Mouse (Mus musculus): ENCODE measurements around the gene Pbxip1.

Gene Pbxip1

GRCm38 (mm10) chr3:89432606-89433005, 3.9 kb upstream of the Pbxip1 start:
- DNase-seq (ENCODE audit: low spot score), result no peak

GRCm38 (mm10) chr3:89434532-89434931, 2.0 kb upstream of the Pbxip1 start:
- no peak for DNase-seq (ENCODE audit: low spot score)

- DNase-seq (ENCODE audit: low spot score), result no peak
Observed at GRCm38 (mm10) chr3:89435041-89435440, 1.5 kb upstream of the Pbxip1 start.

GRCm38 (mm10) chr3:89437269-89437668, 763 bp downstream of the Pbxip1 start:
- peak; percentile 75 for DNase-seq (ENCODE audit: low spot score)

- DNase-seq (ENCODE audit: low spot score), result no peak
Observed at GRCm38 (mm10) chr3:89440691-89441090, 4.2 kb downstream of the Pbxip1 start.

DNA sequence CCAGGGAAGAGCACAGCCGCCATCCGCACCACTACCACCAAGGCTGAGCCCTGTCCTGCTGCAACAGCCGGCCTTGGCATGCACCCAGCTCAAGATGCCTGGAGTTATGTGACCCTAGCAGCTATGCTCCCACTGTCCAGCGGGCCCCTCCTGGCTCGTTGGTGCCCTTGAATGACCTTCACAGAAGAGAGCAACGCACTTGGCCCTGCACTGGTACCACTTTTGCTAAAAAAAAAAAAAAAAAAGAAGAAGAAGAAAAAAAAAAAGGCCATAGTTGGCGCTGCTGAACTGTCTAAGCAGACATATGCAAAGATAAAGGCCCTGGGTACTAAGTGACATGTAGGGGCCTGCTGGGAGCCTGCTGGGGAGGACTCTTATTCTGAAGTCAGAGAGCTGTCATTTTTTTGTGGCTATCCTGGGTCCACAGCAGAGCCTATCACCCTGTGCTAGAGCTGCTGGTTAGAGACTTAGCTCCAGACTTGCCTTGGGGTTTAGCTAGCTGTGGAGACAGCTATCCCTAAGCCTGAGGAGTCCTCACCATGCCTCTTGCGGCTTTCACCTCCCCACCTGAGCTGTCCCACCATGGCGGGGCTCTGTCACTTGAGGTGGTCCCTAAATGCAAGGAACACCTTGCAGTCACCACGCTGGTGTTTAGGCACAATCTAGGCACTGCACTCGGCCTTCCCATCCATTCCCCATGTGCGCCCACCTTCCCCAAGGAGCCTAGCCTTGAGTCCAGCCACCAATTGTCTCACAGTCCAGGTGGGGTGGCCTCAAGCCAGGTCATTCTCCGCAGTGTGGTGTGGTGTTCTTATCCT, 12.4 kb downstream of the Pbxip1 start:
- DNase-seq (ENCODE audit: low spot score), result no peak

GRCm38 (mm10) chr3:89449541-89449940, 13.0 kb downstream of the Pbxip1 start:
- peak; percentile 80 for DNase-seq (ENCODE audit: low spot score)

- DNase-seq (ENCODE audit: low spot score), result peak; percentile 78
Observed at GRCm38 (mm10) chr3:89451916-89452315, 15.4 kb downstream of the Pbxip1 start.

GRCm38 (mm10) chr3:89454401-89455177, 18.1 kb downstream of the Pbxip1 start, which contains the start of gene Pmvk:
TSS of gene Pmvk (plus strand) at chr3:89454541.
- DNase-seq (ENCODE audit: low spot score), result no peak

- DNase-seq (ENCODE audit: low spot score), result no peak
Observed at GRCm38 (mm10) chr3:89455786-89456285, 19.3 kb downstream of the Pbxip1 start.

DNA sequence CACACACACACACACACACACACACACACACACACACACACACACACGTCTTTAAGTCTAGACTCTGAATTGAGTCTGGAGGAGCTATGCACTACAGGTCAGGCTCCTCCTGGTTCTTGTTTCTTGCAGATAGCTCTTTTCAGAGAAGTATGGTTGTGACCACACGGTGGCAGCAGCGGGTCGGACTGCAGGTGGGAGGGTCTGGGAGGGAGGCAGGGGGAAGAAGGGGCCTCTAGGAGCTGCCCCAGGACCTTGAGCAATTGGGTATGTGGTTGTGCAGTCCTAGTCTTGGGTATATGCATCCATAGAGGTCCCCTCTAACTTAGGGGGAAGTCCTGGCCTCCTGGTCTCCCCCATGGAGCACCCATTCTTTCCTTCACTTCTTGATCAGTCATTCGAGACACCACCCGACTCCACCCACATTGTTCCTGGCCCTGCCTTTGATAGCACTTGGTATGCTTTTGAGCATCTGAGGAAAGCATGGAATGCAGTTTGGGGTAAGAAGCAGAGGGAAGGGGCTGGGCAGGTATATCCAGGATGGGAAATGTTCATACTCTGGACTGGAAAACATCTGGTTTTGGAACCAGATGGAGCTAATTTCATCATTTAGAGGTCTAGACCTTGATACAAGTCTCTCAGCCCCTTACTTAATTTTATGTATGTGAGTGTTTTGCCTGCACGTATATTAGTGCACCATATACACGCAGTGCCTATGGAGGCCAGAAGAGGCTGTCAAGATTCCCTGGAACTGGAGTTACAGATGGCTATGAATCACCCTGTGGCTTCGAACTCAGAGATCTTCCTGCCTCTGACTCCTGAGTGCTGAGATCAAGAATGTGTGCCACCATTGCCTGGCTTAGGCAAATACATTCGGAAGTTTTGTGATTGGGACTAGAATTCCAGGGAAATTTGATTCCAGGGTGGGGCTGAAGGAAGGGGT, 20.5 kb downstream of the Pbxip1 start:
- peak; percentile 70 for DNase-seq (ENCODE audit: low spot score)

GRCm38 (mm10) chr3:89458372-89458964, 22.0 kb downstream of the Pbxip1 start:
- peak; percentile 84 for DNase-seq (ENCODE audit: low spot score)

GRCm38 (mm10) chr3:89458965-89459807, 22.7 kb downstream of the Pbxip1 start:
- peak; percentile 93 for DNase-seq (ENCODE audit: low spot score)

DNA sequence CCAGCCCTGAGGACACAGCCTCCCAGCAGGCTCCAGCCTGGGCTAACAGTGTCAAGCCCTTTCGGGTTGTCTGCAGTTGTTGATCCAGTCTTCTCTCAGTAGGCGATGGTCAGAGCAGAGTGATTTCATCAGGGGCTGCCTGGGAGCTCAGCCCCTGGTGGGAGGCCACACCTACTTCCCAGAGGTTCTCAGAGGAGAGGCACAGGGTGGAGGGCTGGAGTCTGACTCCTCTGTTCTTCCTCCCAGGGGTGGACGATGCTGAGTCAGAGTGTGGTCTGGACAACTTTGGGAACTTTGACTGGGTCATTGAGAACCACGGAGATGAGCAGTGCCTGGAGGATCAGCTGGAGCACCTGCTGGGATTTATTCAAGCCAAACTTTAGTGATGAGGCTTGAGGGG, 31.8 kb downstream of the Pbxip1 start:
- no peak for DNase-seq (ENCODE audit: low spot score)

GRCm38 (mm10) chr3:89472280-89472679, 35.8 kb downstream of the Pbxip1 start:
- DNase-seq (ENCODE audit: low spot score), result no peak

DNA sequence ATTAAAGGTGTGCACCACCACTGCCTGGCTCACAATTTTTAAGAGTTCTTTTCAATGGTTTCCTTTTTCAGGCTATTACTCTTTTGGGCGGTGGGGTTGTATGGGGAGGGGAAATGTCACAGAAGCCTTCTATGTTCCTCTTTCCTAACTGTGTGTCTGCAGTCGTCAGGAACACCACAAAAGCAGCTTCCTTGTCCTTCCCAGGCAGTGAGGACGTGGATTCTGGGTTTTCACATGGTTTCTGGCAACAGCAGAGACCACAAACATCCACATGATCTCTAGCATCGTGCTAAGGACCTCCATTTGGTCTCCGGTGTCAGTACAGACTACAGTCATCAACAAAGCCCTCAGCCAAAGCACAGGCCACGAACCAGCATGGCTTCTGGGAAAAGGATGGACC, 37.3 kb downstream of the Pbxip1 start:
- DNase-seq (ENCODE audit: low spot score), result no peak

DNA sequence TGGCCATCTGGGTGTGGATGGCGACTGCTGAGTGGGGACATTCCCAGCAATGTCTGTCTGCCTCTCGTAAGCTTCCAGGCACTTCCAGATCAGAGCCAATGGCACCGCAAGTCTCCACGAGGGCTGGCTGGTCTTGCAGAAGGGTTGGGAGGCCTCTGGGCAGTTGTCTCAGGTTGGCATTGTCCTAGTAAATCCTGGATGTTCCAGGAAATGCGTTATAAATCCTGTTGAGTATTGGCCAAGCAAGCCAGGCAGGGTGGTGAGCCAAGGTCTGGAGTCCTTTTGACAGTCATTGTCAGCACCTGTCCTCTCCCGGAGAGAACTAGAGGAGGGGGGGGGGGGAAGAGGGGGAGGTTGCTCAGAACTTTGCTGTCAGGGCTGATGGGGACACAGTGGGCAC, 42.5 kb downstream of the Pbxip1 start:
- no peak for DNase-seq (ENCODE audit: low spot score)

- no peak for DNase-seq (ENCODE audit: low spot score)
Observed at GRCm38 (mm10) chr3:89481488-89481887, 45.0 kb downstream of the Pbxip1 start.

GRCm38 (mm10) chr3:89482249-89482648, 45.7 kb downstream of the Pbxip1 start:
- DNase-seq (ENCODE audit: low spot score), result no peak

GRCm38 (mm10) chr3:89484766-89485524, 48.4 kb downstream of the Pbxip1 start:
- DNase-seq (ENCODE audit: low spot score), result peak; percentile 81

Measured in lung, postnatal 25 days (tissue).